Mouse (Mus musculus) natural killer cell, adult 2 months (primary cell): ENCODE data around the gene Khdrbs2.

Experiments used
- DNase-seq, 2 experiments: peaks; one replicate each; pipeline ENCODE4 v3.0.0; 2022; ENCODE audit warnings: low spot score in 2 of 2

Khdrbs2 gene

DNA sequence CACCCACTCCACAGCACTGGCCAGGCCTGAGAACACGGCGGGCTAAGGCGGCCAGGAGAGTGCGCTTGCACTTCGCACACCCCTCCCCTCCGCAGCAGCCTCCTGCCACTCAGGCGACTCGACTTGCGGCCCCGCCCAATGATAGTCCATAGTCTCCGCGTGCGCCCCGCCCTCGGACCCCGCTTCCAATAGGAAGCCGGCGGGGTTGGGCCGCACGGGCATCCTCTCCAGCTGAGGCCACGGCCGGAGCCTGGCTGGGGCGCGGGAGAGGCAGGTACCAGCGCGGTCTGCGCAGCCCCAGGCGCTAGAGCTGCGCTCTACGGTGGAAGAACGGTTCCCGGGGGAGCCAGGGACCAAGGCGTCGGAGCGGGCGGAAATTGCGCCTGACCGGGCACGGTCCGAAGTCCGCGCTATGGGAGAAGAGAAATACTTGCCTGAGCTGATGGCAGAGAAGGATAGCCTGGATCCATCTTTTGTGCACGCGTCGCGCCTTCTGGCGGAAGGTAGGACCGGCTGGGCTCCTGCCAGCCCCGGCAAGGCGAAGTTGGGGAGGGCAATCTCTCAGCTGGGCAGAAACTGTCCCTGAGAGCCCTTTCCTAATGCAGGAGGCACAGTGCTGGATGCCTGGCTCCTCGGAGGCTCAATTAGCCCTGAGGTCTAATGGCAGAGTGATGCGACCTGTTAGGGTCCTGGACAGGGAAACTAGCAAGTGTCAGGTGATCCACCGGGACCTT lies at the start of gene Khdrbs2:
Gene Khdrbs2, plus strand, starts transcription at position 209 of the 734 bp plus-strand sequence.
- DNase-seq: no peak

- no peak for DNase-seq
Measured at GRCm38 (mm10) chr1:32174566-32174965, 2.1 kb downstream of the Khdrbs2 start.

DNA sequence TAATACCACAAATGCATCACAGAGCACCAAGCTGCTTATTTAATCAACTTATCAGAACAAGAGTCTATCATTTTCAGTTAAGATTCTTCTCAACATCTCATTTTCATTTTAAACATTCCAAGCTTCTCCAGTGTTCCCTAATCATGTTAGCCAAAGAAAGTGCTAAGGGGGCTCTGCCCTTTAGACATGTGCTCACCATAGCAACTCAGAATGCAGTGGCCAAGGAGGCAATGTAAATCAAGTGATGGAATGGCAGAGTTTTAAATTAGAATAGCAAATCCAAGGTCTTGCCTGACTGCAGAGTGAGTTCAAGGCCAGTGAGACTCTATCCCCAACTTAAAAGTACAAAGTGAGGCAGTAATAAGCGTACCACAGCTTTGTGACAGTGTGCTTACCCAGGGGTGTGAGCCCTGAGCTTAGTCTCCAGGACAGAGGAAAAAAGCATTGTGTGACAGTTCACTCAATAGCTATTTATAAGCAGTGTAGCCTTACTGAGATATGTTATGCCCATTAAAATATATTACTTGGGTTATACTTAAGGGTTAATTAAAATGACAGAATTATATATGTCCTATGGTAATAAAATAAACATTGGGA lies 27.2 kb downstream of the Khdrbs2 start:
- no peak for DNase-seq

- no peak for DNase-seq
Measured at GRCm38 (mm10) chr1:32248443-32248842, 75.9 kb downstream of the Khdrbs2 start.

- DNase-seq: no peak
Measured at GRCm38 (mm10) chr1:32249602-32250001, 77.1 kb downstream of the Khdrbs2 start.

DNA sequence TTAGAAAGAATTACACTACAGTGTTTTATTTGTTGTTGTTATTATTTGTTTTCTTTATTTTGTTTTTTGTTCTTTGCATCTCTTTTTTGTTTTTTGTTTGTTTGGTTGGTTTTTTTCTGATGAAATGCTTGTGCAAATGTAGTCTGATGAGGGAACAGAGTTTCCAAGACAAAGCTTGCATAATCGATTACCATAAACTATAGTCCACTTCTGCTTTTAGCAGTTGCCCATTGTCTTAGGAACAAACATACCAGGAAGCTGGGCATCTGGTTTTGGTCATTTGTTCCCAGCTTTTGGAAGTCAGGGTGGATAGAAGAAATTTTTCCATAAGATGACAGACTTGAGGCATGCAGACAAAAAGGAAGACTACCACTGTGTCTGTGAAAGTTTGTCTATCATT lies 77.8 kb downstream of the Khdrbs2 start:
- DNase-seq: no peak

DNA sequence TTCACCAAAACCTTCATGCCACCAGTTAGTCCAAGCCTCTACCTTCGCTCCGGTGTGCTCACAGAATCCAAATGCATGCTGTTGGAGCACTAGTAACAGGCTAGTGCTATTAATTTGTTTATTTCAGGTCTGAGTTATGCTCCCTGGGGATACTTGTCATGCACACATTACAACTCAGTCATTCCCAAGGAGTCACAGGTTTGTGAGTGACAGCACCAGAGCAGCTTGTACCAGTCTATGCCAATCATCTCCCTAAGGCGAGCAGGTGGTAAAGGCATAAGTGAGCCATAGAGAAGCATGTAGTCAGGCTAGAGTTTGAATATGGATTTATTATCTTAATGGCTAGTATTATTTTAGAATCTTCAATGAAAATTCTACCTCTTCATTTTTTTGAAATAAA lies 86.4 kb downstream of the Khdrbs2 start:
- no peak for DNase-seq

- no peak for DNase-seq
Measured at GRCm38 (mm10) chr1:32270519-32270918, 98.0 kb downstream of the Khdrbs2 start.

DNA sequence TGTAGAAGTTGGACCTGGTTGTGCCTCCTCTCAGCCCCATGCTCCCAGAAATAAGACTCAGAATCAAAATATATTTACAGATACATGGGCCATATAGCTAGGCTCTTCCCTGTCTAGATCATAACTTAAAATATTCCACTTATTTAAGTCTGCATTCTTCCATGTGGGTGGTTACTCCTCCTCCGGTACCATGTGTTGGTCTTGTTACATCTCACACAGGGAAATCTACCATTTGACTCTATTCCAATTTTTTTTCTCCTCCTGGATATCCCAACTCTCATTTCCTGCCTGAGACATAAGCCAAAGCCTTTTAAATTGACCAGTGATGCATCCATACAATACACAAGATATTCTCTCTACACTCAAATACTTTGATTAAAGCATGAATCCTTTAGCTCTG lies 122.2 kb downstream of the Khdrbs2 start:
- no peak for DNase-seq

DNA sequence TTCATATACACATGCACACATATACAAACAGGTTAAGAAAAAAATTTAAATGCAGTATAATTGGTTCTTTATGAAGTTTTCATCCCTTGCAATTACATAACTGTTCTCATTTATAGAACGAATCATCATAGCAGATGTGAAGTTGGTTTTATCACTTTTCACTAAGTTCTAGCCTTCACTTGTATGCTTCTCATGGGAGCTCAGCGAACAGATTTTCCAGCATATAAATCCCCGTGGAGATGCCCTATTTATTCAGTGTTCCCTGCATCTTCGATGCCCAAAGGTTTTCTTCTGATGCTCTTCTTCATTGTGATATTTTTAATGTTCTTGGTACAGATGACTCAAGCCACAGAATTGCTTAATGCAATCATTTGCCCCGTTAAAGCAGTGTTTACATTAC lies 128.9 kb downstream of the Khdrbs2 start:
- DNase-seq: no peak

DNA sequence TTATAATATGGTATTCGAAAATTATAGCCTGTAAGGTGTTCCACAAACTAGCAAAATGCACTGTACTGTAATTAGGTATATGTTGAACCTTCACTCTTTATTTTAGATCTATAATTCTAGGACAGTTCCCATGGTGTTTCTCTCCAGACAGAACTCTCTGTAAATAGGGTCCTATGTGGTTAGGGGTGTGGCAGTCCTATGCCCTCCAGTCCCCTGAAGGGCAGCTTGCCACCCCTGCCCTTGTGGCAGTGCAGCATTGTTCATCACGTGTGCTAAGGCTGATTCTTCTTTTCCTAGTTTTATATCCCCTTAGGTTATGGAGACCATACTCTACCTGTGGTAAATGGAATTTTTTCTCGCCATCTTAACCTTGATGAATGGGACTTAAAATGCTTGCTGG lies 136.6 kb downstream of the Khdrbs2 start:
- DNase-seq: no peak

- no peak for DNase-seq
Measured at GRCm38 (mm10) chr1:32309637-32310036, 137.1 kb downstream of the Khdrbs2 start.

GRCm38 (mm10) chr1:32339108-32339507 lies 166.6 kb downstream of the Khdrbs2 start:
- no peak for DNase-seq

DNA sequence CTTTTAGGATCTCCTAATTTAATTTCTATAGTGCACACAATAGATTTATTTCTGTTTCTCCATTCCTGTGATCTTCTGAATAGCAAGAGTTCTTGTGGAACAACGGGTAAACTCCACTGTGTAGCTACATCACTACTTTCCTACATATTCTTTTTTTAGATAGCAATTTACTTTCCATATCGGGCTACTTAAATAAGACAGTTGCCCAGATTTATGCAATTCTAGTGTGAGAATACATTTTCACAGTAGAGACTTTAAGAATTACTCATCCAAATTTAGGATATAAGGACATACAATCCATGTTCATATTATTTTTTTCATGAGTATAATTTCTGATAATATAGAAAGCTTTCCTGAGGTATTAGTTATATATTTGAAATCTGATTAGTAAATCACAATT lies 175.0 kb downstream of the Khdrbs2 start:
- no peak for DNase-seq

- no peak for DNase-seq
Measured at GRCm38 (mm10) chr1:32352076-32352475, 179.6 kb downstream of the Khdrbs2 start.

DNA sequence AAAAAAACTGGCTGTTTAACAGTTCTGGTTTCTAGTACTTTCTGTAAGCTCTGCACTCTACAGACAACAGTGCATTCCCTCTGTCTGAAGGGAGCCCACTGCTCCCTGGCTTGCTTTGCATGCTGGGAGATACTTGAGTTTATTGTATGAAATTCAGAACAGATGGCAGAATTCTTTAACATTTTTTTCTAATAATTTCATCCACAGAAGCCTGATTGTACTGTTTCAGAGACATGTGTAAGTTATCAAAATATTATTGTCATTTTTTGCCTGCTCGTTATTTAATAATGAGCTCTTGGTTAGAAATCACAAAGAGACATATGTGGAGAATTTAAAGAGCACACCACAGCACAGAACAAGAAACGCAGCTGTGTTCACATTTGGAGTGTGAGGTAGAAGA lies 191.0 kb downstream of the Khdrbs2 start:
- no peak for DNase-seq

GRCm38 (mm10) chr1:32397553-32397952 lies 225.0 kb downstream of the Khdrbs2 start:
- DNase-seq: no peak

GRCm38 (mm10) chr1:32407651-32408050 lies 235.1 kb downstream of the Khdrbs2 start:
- no peak for DNase-seq

DNA sequence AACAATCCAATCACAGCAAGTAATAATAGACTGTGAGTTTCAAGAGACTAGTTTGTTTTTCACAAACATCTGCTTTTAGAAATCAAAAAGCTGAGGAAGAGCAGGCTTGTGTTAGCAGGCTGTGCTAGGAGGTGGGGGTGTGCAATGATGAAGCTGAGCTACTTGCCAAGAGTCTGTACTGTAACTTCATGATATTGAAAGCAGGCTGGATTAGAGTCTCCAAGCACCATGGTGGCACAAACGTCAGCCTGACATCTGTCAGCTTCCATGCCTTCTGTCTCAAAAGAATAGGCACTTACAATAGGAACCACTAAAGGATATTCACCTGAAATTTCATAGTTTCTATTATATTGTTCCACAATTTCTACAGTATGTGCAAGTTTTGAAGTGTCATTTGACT lies 255.9 kb downstream of the Khdrbs2 start:
- no peak for DNase-seq

GRCm38 (mm10) chr1:32429493-32429892 lies 257.0 kb downstream of the Khdrbs2 start:
- no peak for DNase-seq

- DNase-seq: no peak
Measured at GRCm38 (mm10) chr1:32430516-32430915, 258.0 kb downstream of the Khdrbs2 start.

DNA sequence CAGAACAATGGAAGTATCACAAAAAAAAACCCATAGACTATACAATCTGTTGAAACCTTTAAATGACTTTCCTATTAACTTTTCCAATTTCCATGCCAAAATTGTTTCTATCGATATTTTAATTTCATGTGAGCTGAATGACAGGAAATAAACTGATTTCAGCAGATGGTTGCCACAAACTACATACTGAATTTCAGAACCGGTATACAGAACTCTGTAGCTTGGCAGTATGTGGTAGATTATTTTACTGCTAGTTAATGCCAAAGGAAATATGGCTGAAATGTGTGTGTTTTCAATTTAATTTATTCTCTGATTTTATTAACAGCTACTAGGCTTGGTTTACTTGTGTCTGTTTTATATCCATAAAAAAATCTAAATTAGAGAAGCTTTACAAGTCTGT lies 260.6 kb downstream of the Khdrbs2 start:
- DNase-seq: no peak

GRCm38 (mm10) chr1:32443927-32444326 lies 271.4 kb downstream of the Khdrbs2 start:
- no peak for DNase-seq

DNA sequence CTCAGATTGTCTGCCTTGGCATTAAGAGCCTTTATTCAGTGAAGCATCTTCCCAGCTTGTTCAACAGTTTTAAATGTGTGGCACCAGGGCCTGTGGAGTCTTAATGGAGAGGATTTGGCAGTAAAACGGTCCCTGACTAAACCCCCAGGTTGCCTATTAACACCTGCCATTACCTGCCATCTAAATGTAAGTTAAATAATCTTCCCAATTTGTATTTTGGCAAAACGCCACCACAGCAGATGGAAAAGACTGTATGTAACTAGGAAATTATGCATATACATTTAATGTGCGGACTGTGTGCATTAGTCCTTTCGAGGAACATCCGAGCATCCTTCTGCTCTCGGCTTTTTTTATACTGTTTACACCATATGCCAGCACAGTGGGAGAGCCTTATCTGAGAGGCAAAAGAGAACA lies 290.6 kb downstream of the Khdrbs2 start:
- DNase-seq: no peak
